Comparison of ENCODE assay signal across 13 mouse cellular contexts in genomic region chr4:64043893-64044292, GRCm38 (mm10). TPM values are rescaled to one million over a fixed set of nuclear protein-coding genes. Genes with fewer than 3 reads are reported as not detected.
DNase-seq lines count a peak whose midpoint lies in the region; ATAC-seq and TF ChIP-seq lines count a peak whose summit lies in the region.
"Had no signal": no experiment of that assay in that cellular context is flagged by ENCODE, and none has a peak within 500 bp of the region (broad histone marks: within the 10 kb centered on the region; RNA-seq: fewer than 3 reads in every experiment).

No protein-coding gene starts in this region.

- no peak for TF ChIP-seq CTCF in intestine, postnatal 0 days (IDR thresholded peaks at IDR 0.05; ENCODE audit: low read depth)

- no peak for ATAC-seq in forebrain, embryonic 16.5 days
- no peak for ATAC-seq in forebrain, embryonic 14.5 days
- no peak for ATAC-seq in intestine, postnatal 0 days
- ATAC-seq in intestine, embryonic 16.5 days = no peak
- ATAC-seq in midbrain, embryonic 14.5 days (ENCODE audit: low FRiP score, low TSS enrichment) = no peak
- ATAC-seq in midbrain, embryonic 13.5 days = no peak
- ATAC-seq: inflammation-experienced regulatory T-cells, adult 6 months; liver, postnatal 0 days had no signal

- H3K9me3 ChIP-seq in forebrain, embryonic 16.5 days (ENCODE audit: control insufficient read depth, low read length) = no peaks in the 10 kb centered on the region
- H3K9me3 ChIP-seq in forebrain, embryonic 14.5 days (replicated peaks; ENCODE audit: control insufficient read depth, low read length) = no peaks in the 10 kb centered on the region
- H3K9me3 ChIP-seq in intestine, postnatal 0 days (ENCODE audit: control insufficient read depth) = no peaks in the 10 kb centered on the region
- H3K9me3 ChIP-seq in intestine, embryonic 16.5 days (ENCODE audit: control insufficient read depth, low read length) = no peaks in the 10 kb centered on the region
- H3K9me3 ChIP-seq in midbrain, embryonic 14.5 days (ENCODE audit: control insufficient read depth, low read length) = no peaks in the 10 kb centered on the region
- H3K9me3 ChIP-seq in midbrain, embryonic 13.5 days = no peaks in the 10 kb centered on the region

- peaks cover 56% of the 10 kb centered on the region for H3K79me2 ChIP-seq in myocyte (ENCODE audit: control insufficient read depth, insufficient read depth)

- H3K27me3 ChIP-seq in forebrain, embryonic 16.5 days (replicated peaks; ENCODE audit: control insufficient read depth, insufficient read depth, low read length) = peaks cover 5% of the 10 kb centered on the region; the same call in 1 of the 2 replicates
- peaks cover 7% of the 10 kb centered on the region; the same call in 1 of the 2 replicates for H3K27me3 ChIP-seq in forebrain, embryonic 14.5 days (replicated peaks; ENCODE audit: control insufficient read depth, insufficient read depth, low read length)
- H3K27me3 ChIP-seq in intestine, postnatal 0 days (replicated peaks; ENCODE audit: control insufficient read depth, insufficient read depth, low read length) = no peaks in the 10 kb centered on the region
- H3K27me3 ChIP-seq in intestine, embryonic 16.5 days (replicated peaks; ENCODE audit: control insufficient read depth, insufficient read depth, low read length) = peaks cover 8% of the 10 kb centered on the region; the same call in 1 of the 2 replicates
- peaks cover 12% of the 10 kb centered on the region; the same call in 1 of the 2 replicates for H3K27me3 ChIP-seq in midbrain, embryonic 14.5 days (ENCODE audit: control insufficient read depth, insufficient read depth, low read length)
- H3K27me3 ChIP-seq in midbrain, embryonic 13.5 days = peaks cover 24% of the 10 kb centered on the region
- H3K27me3 ChIP-seq in myocyte (ENCODE audit: control insufficient read depth, insufficient read depth, insufficient read length) = no peaks in the 10 kb centered on the region

- peaks cover 15% of the 10 kb centered on the region for H3K4me1 ChIP-seq in forebrain, embryonic 16.5 days (replicated peaks; ENCODE audit: control insufficient read depth, insufficient read depth, low read length)
- H3K4me1 ChIP-seq in forebrain, embryonic 14.5 days (ENCODE audit: control insufficient read depth, insufficient read depth, low read length) = peaks cover 10% of the 10 kb centered on the region
- no peaks in the 10 kb centered on the region for H3K4me1 ChIP-seq in intestine, postnatal 0 days (replicated peaks; ENCODE audit: control insufficient read depth, insufficient read depth, low read length)
- H3K4me1 ChIP-seq in intestine, embryonic 16.5 days (ENCODE audit: control insufficient read depth, insufficient read depth, low read length) = 0 out of 2 replicates have a peak, but pooled peaks cover 2% of the 10 kb centered on the region
- 0 out of 2 replicates have a peak, but pooled peaks cover 12% of the 10 kb centered on the region for H3K4me1 ChIP-seq in midbrain, embryonic 14.5 days (ENCODE audit: control insufficient read depth, insufficient read depth, low read length)
- peaks cover 13% of the 10 kb centered on the region for H3K4me1 ChIP-seq in midbrain, embryonic 13.5 days (replicated peaks)

- no peak overlapping the region for H3K27ac ChIP-seq in forebrain, embryonic 16.5 days (ENCODE audit: low read length)
- H3K27ac ChIP-seq in forebrain, embryonic 14.5 days (ENCODE audit: low read depth, low read length) = no peak overlapping the region
- H3K27ac ChIP-seq in intestine, postnatal 0 days (ENCODE audit: low read depth, low read length) = no peak overlapping the region
- no peak overlapping the region for H3K27ac ChIP-seq in intestine, embryonic 16.5 days (ENCODE audit: low read length)
- no peak overlapping the region for H3K27ac ChIP-seq in midbrain, embryonic 14.5 days (replicated peaks; ENCODE audit: low read depth, low read length)
- H3K27ac ChIP-seq in midbrain, embryonic 13.5 days = no peak overlapping the region

- H3K4me3 ChIP-seq in forebrain, embryonic 16.5 days (replicated peaks; ENCODE audit: low read length) = no peak overlapping the region; the same call in 1 of the 2 replicates
- H3K4me3 ChIP-seq in forebrain, embryonic 14.5 days (ENCODE audit: low read depth, low read length) = no peak overlapping the region
- no peak overlapping the region for H3K4me3 ChIP-seq in intestine, postnatal 0 days (ENCODE audit: low read depth, low read length)
- H3K4me3 ChIP-seq in intestine, embryonic 16.5 days (ENCODE audit: low read length) = no peak overlapping the region
- 0 out of 2 replicates have a peak overlapping the region, but pooled peaks have one; percentile 7 for H3K4me3 ChIP-seq in midbrain, embryonic 14.5 days (replicated peaks; ENCODE audit: low read depth, low read length)
- no peak overlapping the region for H3K4me3 ChIP-seq in midbrain, embryonic 13.5 days (replicated peaks)
- peak overlapping the region; percentile 84 for H3K4me3 ChIP-seq in myocyte

- peak overlapping the region; percentile 34 for H3K4me2 ChIP-seq in forebrain, embryonic 16.5 days (ENCODE audit: low read length)
- no peak overlapping the region for H3K4me2 ChIP-seq in forebrain, embryonic 14.5 days (ENCODE audit: low read length)
- H3K4me2 ChIP-seq in intestine, postnatal 0 days (replicated peaks; ENCODE audit: low read depth) = 0 out of 2 replicates have a peak overlapping the region, but pooled peaks have one; percentile 58
- no peak overlapping the region for H3K4me2 ChIP-seq in intestine, embryonic 16.5 days (ENCODE audit: low read depth, low read length)
- H3K4me2 ChIP-seq in midbrain, embryonic 14.5 days (ENCODE audit: low read length) = peak overlapping the region; percentile 0; the same call in 1 of the 2 replicates
- no peak overlapping the region for H3K4me2 ChIP-seq in midbrain, embryonic 13.5 days (replicated peaks)
- peak overlapping the region; percentile 78 for H3K4me2 ChIP-seq in myocyte (ENCODE audit: low read depth)

- no peak for TF ChIP-seq POLR2A in myocyte (IDR thresholded peaks at IDR 0.05; ENCODE audit: insufficient read length, low read depth)

- H3K9ac ChIP-seq in forebrain, embryonic 16.5 days (replicated peaks; ENCODE audit: low read depth, low read length) = no peak overlapping the region
- no peak overlapping the region for H3K9ac ChIP-seq in forebrain, embryonic 14.5 days (ENCODE audit: low read length)
- H3K9ac ChIP-seq in intestine, postnatal 0 days (ENCODE audit: low read depth, low read length) = no peak overlapping the region
- no peak overlapping the region for H3K9ac ChIP-seq in intestine, embryonic 16.5 days (ENCODE audit: low read depth, low read length)
- no peak overlapping the region for H3K9ac ChIP-seq in midbrain, embryonic 14.5 days (replicated peaks; ENCODE audit: low read length)
- H3K9ac ChIP-seq in midbrain, embryonic 13.5 days (replicated peaks) = no peak overlapping the region
- H3K9ac ChIP-seq: liver, postnatal 0 days had no signal

- no peak overlapping the region for H3ac ChIP-seq in myocyte (ENCODE audit: control insufficient read depth, insufficient read length)

- H3K36me3 ChIP-seq in forebrain, embryonic 16.5 days (ENCODE audit: control insufficient read depth, insufficient read depth) = no peaks in the 10 kb centered on the region
- H3K36me3 ChIP-seq in forebrain, embryonic 14.5 days (ENCODE audit: control insufficient read depth, insufficient read depth, low read length) = no peaks in the 10 kb centered on the region
- no peaks in the 10 kb centered on the region for H3K36me3 ChIP-seq in intestine, postnatal 0 days (ENCODE audit: control insufficient read depth, insufficient read depth)
- H3K36me3 ChIP-seq in intestine, embryonic 16.5 days (ENCODE audit: control insufficient read depth, insufficient read depth, low read length) = no peaks in the 10 kb centered on the region
- H3K36me3 ChIP-seq in midbrain, embryonic 14.5 days (ENCODE audit: control insufficient read depth, insufficient read depth, low read length) = no peaks in the 10 kb centered on the region
- H3K36me3 ChIP-seq in midbrain, embryonic 13.5 days = no peaks in the 10 kb centered on the region
- H3K36me3 ChIP-seq in myocyte (ENCODE audit: control insufficient read depth, insufficient read depth) = peaks cover 19% of the 10 kb centered on the region

- no peak for DNase-seq in forebrain, embryonic 14.5 days (ENCODE audit: low spot score)
- DNase-seq in midbrain, embryonic 14.5 days = no peak
- no peak for DNase-seq in thymus, postnatal 36 days
- DNase-seq: cerebellum, adult 8-10 months; liver, postnatal 0 days; right cerebral cortex, postnatal 25 days; thymus, postnatal 25 days had no signal

- WGBS in forebrain, embryonic 16.5 days = 83% methylated on average over 4 of the region's 4 CpGs
- 91% methylated on average over 4 of the region's 4 CpGs for WGBS in forebrain, embryonic 14.5 days
- 68% methylated on average over 4 of the region's 4 CpGs for WGBS in intestine, postnatal 0 days
- WGBS in intestine, embryonic 16.5 days = 64% methylated on average over 4 of the region's 4 CpGs
- WGBS in midbrain, embryonic 14.5 days = 85% methylated on average over 4 of the region's 4 CpGs
- WGBS in midbrain, embryonic 13.5 days = 88% methylated on average over 4 of the region's 4 CpGs

TF ChIP-seq in myocyte, 11 proteins besides CTCF, POLR2A, EP300 and RAD21 (continues in another document):
- no peak for TF ChIP-seq CEBPB (IDR thresholded peaks at IDR 0.05; ENCODE audit: insufficient read depth, poor library complexity, severe bottlenecking)
- TF ChIP-seq TCF12 (IDR thresholded peaks at IDR 0.05; ENCODE audit: insufficient read depth, poor library complexity, severe bottlenecking) = no peak
- TF ChIP-seq E2F4 (IDR thresholded peaks at IDR 0.05; ENCODE audit: insufficient read depth) = no peak
- TF ChIP-seq POLR2AphosphoS2 (IDR thresholded peaks at IDR 0.05; ENCODE audit: insufficient read length, low read depth) = no peak
- TF ChIP-seq USF1 (IDR thresholded peaks at IDR 0.05; ENCODE audit: low read depth) = no peak
- no peak for TF ChIP-seq MYOG (IDR thresholded peaks at IDR 0.05; ENCODE audit: control insufficient read depth in 1 of 3, insufficient read depth in 1 of 3, insufficient read length in 2 of 3, low read depth in 2 of 3)
- no peak for TF ChIP-seq TCF3 (IDR thresholded peaks at IDR 0.05; ENCODE audit: insufficient read length, low read depth)
- TF ChIP-seq SRF (IDR thresholded peaks at IDR 0.05; ENCODE audit: control insufficient read depth, insufficient read length, low read depth) = no peak
- TF ChIP-seq REST (IDR thresholded peaks at IDR 0.05; ENCODE audit: insufficient read depth, insufficient read length) = no peak

RNA-seq across cellular contexts. Expression of gene Tnc, which starts 2.9 kb away (rescaled TPM):
- 44.1 and 67.1 TPM in 2 replicates for polyA plus RNA-seq in forebrain, embryonic 16.5 days (2015; fragmentation: Nextera tagmentation; extraction: Ambion mirVana)
- 15.9 and 29.7 TPM in 2 replicates for polyA plus RNA-seq in forebrain, embryonic 14.5 days (2014; fragmentation: Nextera tagmentation; extraction: Ambion mirVana)
- polyA plus RNA-seq in intestine, postnatal 0 days (2015; fragmentation: Nextera tagmentation; extraction: Ambion mirVana) = 11.2 and 12.2 TPM in 2 replicates
- 6.9 and 10.1 TPM in 2 replicates for polyA plus RNA-seq in intestine, embryonic 16.5 days (2015; fragmentation: Nextera tagmentation; extraction: Ambion mirVana)
- polyA plus RNA-seq in midbrain, embryonic 14.5 days (2014; fragmentation: Nextera tagmentation; extraction: Ambion mirVana) = 63.8 and 67.9 TPM in 2 replicates
- 12.9 and 14.6 TPM in 2 replicates for polyA plus RNA-seq in midbrain, embryonic 13.5 days (2015; fragmentation: Nextera tagmentation; extraction: Ambion mirVana)
- polyA plus RNA-seq in myocyte (2012; fragmentation: generic; extraction: Trizol) = 183 TPM

Comparison
In these comparisons a context has a peak if more than half of its experiments do, and no peak if none do; other contexts are left out.
1. H3K4me2 ChIP-seq: peak in forebrain, embryonic 16.5 days (single experiment), intestine, postnatal 0 days (single experiment), midbrain, embryonic 14.5 days (single experiment) and myocyte (single experiment); none in forebrain, embryonic 14.5 days (single experiment), intestine, embryonic 16.5 days (single experiment) and midbrain, embryonic 13.5 days (single experiment).
2. H3K4me3 ChIP-seq: peak in midbrain, embryonic 14.5 days (single experiment) and myocyte (single experiment); none in forebrain, embryonic 16.5 days (single experiment), forebrain, embryonic 14.5 days (single experiment), intestine, postnatal 0 days (single experiment), intestine, embryonic 16.5 days (single experiment) and midbrain, embryonic 13.5 days (single experiment).